Comparison of ENCODE assay signal across 2 mouse cellular contexts in the genomic region with DNA sequence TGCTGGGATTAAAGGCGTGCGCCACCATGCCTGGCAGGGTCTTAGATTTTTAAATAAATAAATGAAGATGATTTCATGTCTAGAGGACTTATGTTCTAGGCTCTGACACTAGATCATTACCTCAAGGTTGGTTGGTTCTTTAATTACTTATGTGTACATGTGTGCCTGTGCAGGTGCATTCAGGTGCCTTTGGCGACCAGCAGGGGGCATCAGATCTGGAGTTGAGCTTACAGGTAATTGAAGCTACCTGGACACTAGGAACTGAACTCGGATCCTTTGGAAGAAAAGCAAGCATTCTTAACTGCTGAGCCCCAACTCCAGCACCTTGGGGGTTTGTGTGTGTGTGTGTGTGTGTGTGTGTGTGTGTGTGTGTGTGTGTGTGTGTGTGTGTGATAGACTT.
TF ChIP-seq lines count a peak whose summit lies in the region.

No protein-coding gene starts in this region.

TF ChIP-seq in CH12.LX, 34 proteins besides CTCF, POLR2A, EP300 and RAD21:
- TF ChIP-seq SMC3 (IDR thresholded peaks at IDR 0.05; ENCODE audit: low read depth, low read length), result peak; percentile 17; the same call in 1 of the 2 replicates
- no peak for TF ChIP-seq PAX5 (IDR thresholded peaks at IDR 0.05; ENCODE audit: low read length)

TF ChIP-seq in ES-E14, 5 proteins besides CTCF, POLR2A, EP300 and RAD21:
- TF ChIP-seq MAFK (IDR thresholded peaks at IDR 0.05; ENCODE audit: insufficient read depth, low read depth, low read length) (no peak), ZNF384 (IDR thresholded peaks at IDR 0.05; ENCODE audit: low read depth, low read length) (no peak), HCFC1 (IDR thresholded peaks at IDR 0.05; ENCODE audit: borderline replicate concordance, insufficient read depth, low read length) (no peak), CHD2 (IDR thresholded peaks at IDR 0.05; ENCODE audit: low read depth, low read length) (no peak), ZC3H11A (IDR thresholded peaks at IDR 0.05; ENCODE audit: borderline replicate concordance, low read depth, low read length) (no peak)
